In genomic region chr5:93085900-93086299, GRCm38 (mm10) we compare ENCODE assay signal across 24 mouse cellular contexts. TPM values are rescaled to one million over a fixed set of nuclear protein-coding genes. Genes with fewer than 3 reads are reported as not detected.
A peak's percentile ranks its signal among the peaks of the same experiment; 100 is the strongest.
DNase-seq lines count a peak whose midpoint lies in the region; ATAC-seq lines count a peak whose summit lies in the region.
"Had no signal": no experiment of that assay in that cellular context is flagged by ENCODE, and none has a peak within 500 bp of the region (broad histone marks: within the 10 kb centered on the region; RNA-seq: fewer than 3 reads in every experiment).

No protein-coding gene starts in this region.

- no peak overlapping the region for H3K9ac ChIP-seq in kidney, embryonic 15.5 days
- H3K9ac ChIP-seq: embryonic facial prominence, embryonic 12.5 days; forebrain, embryonic 13.5 days; forebrain, embryonic 15.5 days; forebrain, postnatal 0 days had no signal

- no peaks in the 10 kb centered on the region for H3K36me3 ChIP-seq in kidney, embryonic 15.5 days
- H3K36me3 ChIP-seq: embryonic facial prominence, embryonic 10.5 days; embryonic facial prominence, embryonic 12.5 days; forebrain, embryonic 15.5 days; G1E had no signal

- no peaks in the 10 kb centered on the region for H3K9me3 ChIP-seq in kidney, embryonic 15.5 days (replicated peaks)
- H3K9me3 ChIP-seq: embryonic facial prominence, embryonic 10.5 days; embryonic facial prominence, embryonic 12.5 days; forebrain, embryonic 13.5 days; forebrain, embryonic 15.5 days; G1E had no signal

- no peaks in the 10 kb centered on the region for H3K27me3 ChIP-seq in kidney, embryonic 15.5 days
- H3K27me3 ChIP-seq: CH12.LX; embryonic facial prominence, embryonic 12.5 days; forebrain, embryonic 13.5 days; forebrain, embryonic 15.5 days; Patski had no signal

- H3K4me2 ChIP-seq in kidney, embryonic 15.5 days, result no peak overlapping the region
- H3K4me2 ChIP-seq: embryonic facial prominence, embryonic 12.5 days; forebrain, embryonic 13.5 days; forebrain, embryonic 15.5 days had no signal

- H3K4me3 ChIP-seq in kidney, embryonic 15.5 days (replicated peaks), result no peak overlapping the region
- H3K4me3 ChIP-seq: embryonic facial prominence, embryonic 10.5 days; embryonic facial prominence, embryonic 12.5 days; forebrain, embryonic 13.5 days; forebrain, embryonic 15.5 days had no signal

- H3K27ac ChIP-seq in kidney, embryonic 15.5 days, result no peak overlapping the region
- H3K27ac ChIP-seq: embryonic facial prominence, embryonic 10.5 days; embryonic facial prominence, embryonic 12.5 days; forebrain, embryonic 13.5 days; forebrain, embryonic 15.5 days had no signal

- H3K4me1 ChIP-seq in kidney, embryonic 15.5 days, result peaks cover under 1% of the 10 kb centered on the region
- H3K4me1 ChIP-seq: embryonic facial prominence, embryonic 12.5 days; forebrain, embryonic 13.5 days had no signal

- ATAC-seq in kidney, embryonic 15.5 days (replicated peaks; ENCODE audit: low FRiP score), result 0 out of 2 replicates have a peak, but pooled peaks have one; percentile 43
- peak; percentile 65; the same call in 1 of the 2 replicates for ATAC-seq in common myeloid progenitor, adult 5-6 weeks (replicated peaks; ENCODE audit: low read depth, poor library complexity, severe bottlenecking)
- peak; percentile 21; the same call in 1 of the 2 replicates for ATAC-seq in megakaryocyte, adult 5-6 weeks (ENCODE audit: poor library complexity, severe bottlenecking)
- ATAC-seq: activated CD4-positive, CD25-positive, alpha-beta regulatory T cell, adult 4 months; CD4-positive, CD25-positive, alpha-beta regulatory T cell, adult 4 months; forebrain, embryonic 13.5 days; forebrain, embryonic 15.5 days; forebrain, postnatal 0 days had no signal

- no peak for DNase-seq in kidney, postnatal 14 days
- DNase-seq in adrenal gland, adult 8-10 months, result no peak
- DNase-seq in left cerebral cortex, adult 9 months (ENCODE audit: low spot score in 2 of 2), result no peak
- DNase-seq: adrenal gland, postnatal 10 days; adrenal gland, postnatal 25 days; cerebellum, adult 11 months; cerebellum, adult 18-20 months; cerebellum, adult 8-10 months; cerebellum, adult 9-11 months; cerebellum, postnatal 14 days; cerebellum, postnatal 36 days; forebrain, postnatal 0 days had no signal

- 88% methylated on average over 4 of the region's 4 CpGs for WGBS in kidney, embryonic 15.5 days

RNA-seq across cellular contexts. Expression of gene Sept11, which starts 7.3 kb away (rescaled TPM):
- polyA plus RNA-seq in kidney, embryonic 15.5 days (2015; fragmentation: Nextera tagmentation; extraction: Ambion mirVana), result 221 and 222 TPM in 2 replicates
- 66.4 and 67.9 TPM in 2 replicates for total RNA-seq in common myeloid progenitor, adult 5-6 weeks (2017)
- total RNA-seq in megakaryocyte, adult 5-6 weeks (2015), result 70.4 and 82.5 TPM in 2 replicates
- total RNA-seq in megakaryocyte, adult 5-6 weeks (2017), result 83.3 and 87.4 TPM in 2 replicates
- total RNA-seq in adrenal gland, adult 8-10 months (2022), result 10 to 100 TPM; 40.3 to 44.5 (median 42.4) TPM

RNA-seq across cellular contexts. Expression of gene Sowahb, which starts 41.1 kb away (rescaled TPM):
- 1.4 and 1.5 TPM in 2 replicates for polyA plus RNA-seq in kidney, embryonic 15.5 days (2015; fragmentation: Nextera tagmentation; extraction: Ambion mirVana)
- total RNA-seq in common myeloid progenitor, adult 5-6 weeks (2017), result not detected in 2 replicates
- not detected in 2 replicates for total RNA-seq in megakaryocyte, adult 5-6 weeks (2015)
- total RNA-seq in megakaryocyte, adult 5-6 weeks (2017), result not detected in 2 replicates
- total RNA-seq in adrenal gland, adult 8-10 months (2022), result under 1 TPM; 0.06 to 0.22 (median 0.10) TPM
- total RNA-seq: adrenal gland, postnatal 25 days; CH12.LX had no signal
- polyA plus RNA-seq: activated CD4-positive, CD25-positive, alpha-beta regulatory T cell, adult 4 months; CD4-positive, CD25-positive, alpha-beta regulatory T cell, adult 4 months; forebrain, embryonic 13.5 days; G1E had no signal
